Mouse (Mus musculus) midbrain, embryonic 12.5 days (tissue): Measurements from ENCODE around the gene Esyt2. TPM values are rescaled to one million over a fixed set of nuclear protein-coding genes. Genes with fewer than 3 reads are reported as not detected.

Experiments
- ATAC-seq: fragments of 200-750 bp; cut with Nextera tagmentation; 2 replicates; pipeline ENCODE4 v1.8.0; 2017; ENCODE audit warnings: low read depth, moderate TSS enrichment, moderate library complexity; ENCODE audit not compliant: low FRiP score
- H3K27ac ChIP-seq: fragments of 300-500 bp; sonication (generic); replicated peaks from 2 replicates; pipeline ENCODE4 v1.5.1; 2016; ENCODE audit warnings: mild to moderate bottlenecking
- H3K27me3 ChIP-seq: fragments of 300-500 bp; sonication (generic); 2 replicates; pipeline ENCODE4 v1.6.1; 2016; ENCODE audit warnings: mild to moderate bottlenecking
- H3K36me3 ChIP-seq: fragments of 300-500 bp; sonication (generic); 2 replicates; pipeline ENCODE4 v1.6.1; 2016
- H3K4me1 ChIP-seq: fragments of 300-500 bp; sonication (generic); 2 replicates; pipeline ENCODE4 v1.6.1; 2016
- H3K4me2 ChIP-seq: fragments of 300-500 bp; sonication (generic); replicated peaks from 2 replicates; pipeline ENCODE4 v1.6.1; 2016; ENCODE audit warnings: mild to moderate bottlenecking, moderate library complexity
- H3K4me3 ChIP-seq: fragments of 300-500 bp; sonication (generic); 2 replicates; pipeline ENCODE4 v1.5.1; 2016; ENCODE audit warnings: mild to moderate bottlenecking
- H3K9ac ChIP-seq: fragments of 300-500 bp; sonication (generic); replicated peaks from 2 replicates; pipeline ENCODE4 v1.6.1; 2016; ENCODE audit warnings: mild to moderate bottlenecking, moderate library complexity
- H3K9me3 ChIP-seq: fragments of 300-500 bp; sonication (generic); 2 replicates; pipeline ENCODE4 v1.6.1; 2016; ENCODE audit warnings: mild to moderate bottlenecking
- WGBS: fragments of 180-500 bp; shearing (Covaris S2); methylation state at CpG from one replicate; pipeline ENCODE4 v1.1.7; 2016; 5-methylcytosine and 5-hydroxymethylcytosine counted together
- polyA plus RNA-seq: library from polyadenylated mRNA; unstranded; fragments of >200 nt; fragmentation: Nextera tagmentation; extraction: Ambion mirVana; gene quantifications from 2 replicates; pipeline ENCODE4 v1.2.1, GENCODE M21; 2016

The Esyt2 gene
- polyA plus RNA-seq, 1 experiment from 2014 or later: 17.9 TPM

GRCm38 (mm10) chr12:116317818-116318217 is 36.8 kb downstream of the Esyt2 start:
- H3K36me3 ChIP-seq: no peaks in the 10 kb centered on the region
- no peak overlapping the region for H3K4me2 ChIP-seq
- H3K27ac ChIP-seq: no peak overlapping the region
- H3K4me3 ChIP-seq: no peak overlapping the region
- H3K9ac ChIP-seq: no peak overlapping the region
- WGBS: 75% methylated on average over 1 of the region's 1 CpGs
- ATAC-seq: no peak
- no peaks in the 10 kb centered on the region for H3K4me1 ChIP-seq
- no peaks in the 10 kb centered on the region for H3K27me3 ChIP-seq
- no peaks in the 10 kb centered on the region for H3K9me3 ChIP-seq

GRCm38 (mm10) chr12:116325545-116325944 is 44.5 kb downstream of the Esyt2 start:
- no peak overlapping the region for H3K27ac ChIP-seq
- no peak overlapping the region for H3K4me2 ChIP-seq
- 90% methylated on average over 4 of the region's 4 CpGs for WGBS
- no peak for ATAC-seq
- 0 out of 2 replicates have a peak, but pooled peaks cover 7% of the 10 kb centered on the region for H3K36me3 ChIP-seq
- no peak overlapping the region for H3K4me3 ChIP-seq
- no peak overlapping the region for H3K9ac ChIP-seq
- H3K9me3 ChIP-seq: no peaks in the 10 kb centered on the region
- no peaks in the 10 kb centered on the region for H3K4me1 ChIP-seq
- H3K27me3 ChIP-seq: no peaks in the 10 kb centered on the region

GRCm38 (mm10) chr12:116326159-116326558 is 45.2 kb downstream of the Esyt2 start:
- 77% methylated on average over 1 of the region's 1 CpGs for WGBS
- no peak for ATAC-seq
- no peak overlapping the region for H3K9ac ChIP-seq
- H3K9me3 ChIP-seq: no peaks in the 10 kb centered on the region
- H3K4me1 ChIP-seq: no peaks in the 10 kb centered on the region
- no peak overlapping the region for H3K4me3 ChIP-seq
- H3K27ac ChIP-seq: no peak overlapping the region
- 0 out of 2 replicates have a peak, but pooled peaks cover 7% of the 10 kb centered on the region for H3K36me3 ChIP-seq
- no peak overlapping the region for H3K4me2 ChIP-seq
- no peaks in the 10 kb centered on the region for H3K27me3 ChIP-seq

GRCm38 (mm10) chr12:116334253-116334652 is 53.3 kb downstream of the Esyt2 start:
- H3K9me3 ChIP-seq: no peaks in the 10 kb centered on the region
- no peaks in the 10 kb centered on the region for H3K36me3 ChIP-seq
- no peak overlapping the region for H3K4me2 ChIP-seq
- H3K27me3 ChIP-seq: no peaks in the 10 kb centered on the region
- H3K9ac ChIP-seq: no peak overlapping the region
- H3K4me1 ChIP-seq: no peaks in the 10 kb centered on the region
- no peak overlapping the region for H3K4me3 ChIP-seq
- 96% methylated on average over 5 of the region's 5 CpGs for WGBS
- ATAC-seq: no peak
- H3K27ac ChIP-seq: no peak overlapping the region

GRCm38 (mm10) chr12:116340160-116340559 is 59.2 kb downstream of the Esyt2 start:
- Histone ChIP-seq H3K27ac (no peak overlapping the region), H3K27me3 (no peaks in the 10 kb centered on the region), H3K36me3 (peaks cover 10% of the 10 kb centered on the region; the same call in 1 of the 2 replicates), H3K4me3 (no peak overlapping the region), H3K9ac (no peak overlapping the region), H3K4me2 (no peak overlapping the region), H3K4me1 (no peaks in the 10 kb centered on the region), H3K9me3 (no peaks in the 10 kb centered on the region)
- WGBS: 96% methylated on average over 1 of the region's 1 CpGs
- no peak for ATAC-seq

GRCm38 (mm10) chr12:116348755-116349286 is 67.8 kb downstream of the Esyt2 start:
- Histone ChIP-seq H3K27me3 (no peaks in the 10 kb centered on the region), H3K27ac (no peak overlapping the region), H3K9me3 (no peaks in the 10 kb centered on the region), H3K36me3 (peaks cover 22% of the 10 kb centered on the region), H3K4me2 (no peak overlapping the region), H3K4me1 (no peaks in the 10 kb centered on the region), H3K9ac (no peak overlapping the region), H3K4me3 (no peak overlapping the region)
- ATAC-seq: no peak

GRCm38 (mm10) chr12:116349376-116349775 is 68.4 kb downstream of the Esyt2 start:
- 80% methylated on average over 2 of the region's 2 CpGs for WGBS
- no peaks in the 10 kb centered on the region for H3K27me3 ChIP-seq
- H3K4me2 ChIP-seq: no peak overlapping the region
- no peak overlapping the region for H3K9ac ChIP-seq
- H3K4me3 ChIP-seq: no peak overlapping the region
- no peak for ATAC-seq
- H3K4me1 ChIP-seq: no peaks in the 10 kb centered on the region
- peaks cover 18% of the 10 kb centered on the region for H3K36me3 ChIP-seq
- H3K27ac ChIP-seq: no peak overlapping the region
- no peaks in the 10 kb centered on the region for H3K9me3 ChIP-seq

- no peaks in the 10 kb centered on the region for H3K9me3 ChIP-seq
- no peak for ATAC-seq
- no peak overlapping the region for H3K9ac ChIP-seq
- H3K4me2 ChIP-seq: no peak overlapping the region
- H3K4me3 ChIP-seq: no peak overlapping the region
- no peak overlapping the region for H3K27ac ChIP-seq
- H3K4me1 ChIP-seq: no peaks in the 10 kb centered on the region
- peaks cover 11% of the 10 kb centered on the region; the same call in 1 of the 2 replicates for H3K36me3 ChIP-seq
- H3K27me3 ChIP-seq: no peaks in the 10 kb centered on the region
- 84% methylated on average over 4 of the region's 4 CpGs for WGBS
Observed at GRCm38 (mm10) chr12:116351022-116351421, 70.0 kb downstream of the Esyt2 start.

GRCm38 (mm10) chr12:116352404-116352803 is 71.4 kb downstream of the Esyt2 start:
- Histone ChIP-seq H3K27me3 (no peaks in the 10 kb centered on the region), H3K27ac (no peak overlapping the region), H3K9me3 (no peaks in the 10 kb centered on the region), H3K4me2 (no peak overlapping the region), H3K9ac (no peak overlapping the region), H3K4me3 (no peak overlapping the region), H3K36me3 (peaks cover 16% of the 10 kb centered on the region; the same call in 1 of the 2 replicates), H3K4me1 (no peaks in the 10 kb centered on the region)
- ATAC-seq: no peak
- 85% methylated on average over 5 of the region's 5 CpGs for WGBS

- H3K4me3 ChIP-seq: no peak overlapping the region
Observed at GRCm38 (mm10) chr12:116354694-116355093, 73.7 kb downstream of the Esyt2 start.

GRCm38 (mm10) chr12:116362091-116362490 is 81.1 kb downstream of the Esyt2 start:
- Histone ChIP-seq H3K4me1 (no peaks in the 10 kb centered on the region), H3K27me3 (no peaks in the 10 kb centered on the region), H3K9ac (no peak overlapping the region), H3K36me3 (peaks cover 34% of the 10 kb centered on the region), H3K4me2 (no peak overlapping the region), H3K27ac (no peak overlapping the region), H3K4me3 (no peak overlapping the region), H3K9me3 (no peaks in the 10 kb centered on the region)
- no peak for ATAC-seq

More at GRCm38 (mm10) chr12:116354694-116355093, 73.7 kb downstream of the Esyt2 start:
- no peak overlapping the region for H3K4me2 ChIP-seq
- no peaks in the 10 kb centered on the region for H3K4me1 ChIP-seq
- ATAC-seq: no peak
- no peaks in the 10 kb centered on the region for H3K9me3 ChIP-seq
- no peaks in the 10 kb centered on the region for H3K27me3 ChIP-seq
- WGBS: 91% methylated on average over 3 of the region's 3 CpGs
- H3K9ac ChIP-seq: no peak overlapping the region
- no peak overlapping the region for H3K27ac ChIP-seq
- peaks cover 14% of the 10 kb centered on the region; the same call in 1 of the 2 replicates for H3K36me3 ChIP-seq

GRCm38 (mm10) chr12:116366900-116367299 is 85.9 kb downstream of the Esyt2 start:
- WGBS: 86% methylated on average over 3 of the region's 3 CpGs
- Histone ChIP-seq H3K9me3 (no peaks in the 10 kb centered on the region), H3K9ac (no peak overlapping the region), H3K36me3 (peaks cover 42% of the 10 kb centered on the region), H3K4me2 (no peak overlapping the region), H3K4me3 (no peak overlapping the region), H3K27me3 (no peaks in the 10 kb centered on the region), H3K27ac (no peak overlapping the region), H3K4me1 (no peaks in the 10 kb centered on the region)
- no peak for ATAC-seq

GRCm38 (mm10) chr12:116367346-116367745 is 86.3 kb downstream of the Esyt2 start:
- Histone ChIP-seq H3K9me3 (no peaks in the 10 kb centered on the region), H3K27me3 (no peaks in the 10 kb centered on the region), H3K27ac (no peak overlapping the region), H3K4me3 (no peak overlapping the region), H3K9ac (no peak overlapping the region), H3K4me1 (no peaks in the 10 kb centered on the region), H3K36me3 (peaks cover 42% of the 10 kb centered on the region), H3K4me2 (no peak overlapping the region)
- 93% methylated on average over 2 of the region's 2 CpGs for WGBS
- no peak for ATAC-seq
